Mouse (Mus musculus) embryonic stem cell, embryonic (primary cell): ENCODE measurements around the gene Naaladl1.

Experiments used
- CTCF ChIA-PET, 4 experiments: fragments of 300-600 bp in 2 of 4; fragments of 350-600 bp in 2 of 4; sonication (Branson Sonifier 250); formaldehyde crosslinking; loops; one replicate each; lab custom pipeline; 2022; ENCODE audit warnings: inconsistent platforms in 2 of 4; lab: Charles Lee
- POLR2A ChIA-PET, 4 experiments: fragments of 300-600 bp in 2 of 4; fragments of 350-600 bp in 2 of 4; sonication (Branson Sonifier 250); formaldehyde crosslinking; loops; one replicate each; lab custom pipeline; 2022; ENCODE audit warnings: antibody characterized with exemption in 4 of 4, inconsistent platforms in 1 of 4; lab: Charles Lee

The Naaladl1 gene

DNA sequence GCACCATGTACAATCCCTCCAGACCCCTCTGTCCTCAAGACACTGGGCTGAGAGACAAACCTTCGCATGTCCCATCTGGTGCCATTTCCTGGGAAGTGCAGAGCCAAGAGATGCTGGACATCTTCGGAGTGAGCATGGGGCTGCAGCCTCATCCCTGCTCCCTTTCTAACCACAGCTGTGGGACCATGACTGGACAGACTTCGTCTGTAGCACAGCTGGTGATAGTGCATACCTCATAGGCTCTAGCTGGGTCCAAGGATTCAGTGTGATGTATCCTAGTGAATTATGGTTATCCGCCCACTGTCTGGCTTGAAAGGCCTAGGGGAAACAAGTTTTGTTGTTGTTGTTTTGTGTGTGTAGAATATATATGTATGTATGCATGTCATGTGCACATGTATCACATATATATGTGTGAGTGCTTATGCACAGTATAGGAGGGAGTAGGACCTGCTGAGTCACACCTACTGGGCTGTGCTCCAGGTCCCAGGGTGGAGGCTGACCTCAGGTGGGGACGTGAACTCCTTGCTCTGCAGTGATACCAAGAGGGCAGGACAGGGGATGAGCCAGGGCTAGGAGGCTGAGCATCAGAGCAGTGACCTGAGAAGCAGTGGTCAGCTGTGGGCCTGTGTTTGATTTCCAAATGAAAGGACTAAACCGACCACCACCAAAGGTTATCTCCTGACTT lies 3.3 kb upstream of the Naaladl1 start:
- POLR2A ChIA-PET, result interaction anchor here in 3 of 4 experiments (0.7 to 11.0 kb wide), 10 partner anchors 10 to 46 kb away, joined by 3 to 137 read pairs (median 6); partner anchors contain the start of genes AC131692.1 (in 1 of the 3), Cdca5 (in 1 of the 3), Snx15 (in 1 of the 3) and Tm7sf2 (in 1 of the 3)
- CTCF ChIA-PET, result interaction anchor here in 1 of 4 experiments (2.4 kb wide), 1 partner anchor 315 kb away, joined by 7 read pairs; no protein-coding TSS in a partner anchor

DNA sequence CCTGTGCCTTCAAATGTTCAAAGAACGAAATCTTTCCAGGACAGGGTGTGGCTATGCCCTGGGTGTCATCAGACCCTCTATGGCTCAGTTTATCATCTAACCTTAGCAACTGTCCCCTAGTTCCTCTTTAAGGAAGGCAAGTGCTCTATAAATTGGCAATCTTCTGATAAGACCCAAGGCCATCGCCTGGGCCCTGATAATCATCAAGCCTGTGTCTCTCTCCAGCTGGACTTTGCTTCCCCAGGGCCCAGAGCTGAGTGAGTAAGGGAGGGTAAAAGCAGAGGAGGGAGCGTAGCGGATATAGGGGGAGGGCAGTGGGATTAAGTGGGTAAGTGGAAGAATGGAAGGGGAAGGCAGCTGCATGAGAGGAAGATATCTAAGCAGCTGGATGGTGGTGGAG lies 1.1 kb upstream of the Naaladl1 start:
- POLR2A ChIA-PET, result interaction anchor here in 3 of 4 experiments (0.6 to 11.0 kb wide), 7 partner anchors 13 to 147 kb away, joined by 3 to 137 read pairs (median 4); partner anchors contain the start of genes Sac3d1 (in 2 of the 3), AC131692.1 (in 1 of the 3), Arl2 (in 1 of the 3) and Cdca5 (in 1 of the 3)

DNA sequence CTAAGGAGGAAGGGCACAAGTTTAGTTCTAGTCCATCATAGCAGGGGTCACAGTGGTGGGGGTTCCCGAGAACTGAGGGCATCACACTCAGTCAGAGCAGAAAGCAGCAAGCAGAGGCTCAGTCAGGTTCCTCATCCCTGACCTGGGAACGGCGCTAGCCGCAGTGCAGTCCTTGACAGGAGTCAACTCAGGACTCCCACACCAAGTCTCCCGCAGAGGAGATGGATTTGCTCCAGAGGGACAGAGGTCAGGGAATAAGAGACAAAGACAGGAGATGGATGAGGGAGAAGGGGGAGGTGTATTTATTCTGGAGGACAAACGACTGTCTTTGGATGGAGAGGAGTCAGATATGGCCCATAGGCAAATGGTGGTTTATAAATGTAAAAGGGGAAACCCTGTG lies 7.5 kb downstream of the Naaladl1 start:
- POLR2A ChIA-PET, result interaction anchor here in 1 of 4 experiments (2.2 kb wide), 1 partner anchor 24 kb away, joined by 12 read pairs; no protein-coding TSS in a partner anchor

More for the DNA sequence above, 1.1 kb upstream of the Naaladl1 start:
- CTCF ChIA-PET, result no interaction called here

DNA sequence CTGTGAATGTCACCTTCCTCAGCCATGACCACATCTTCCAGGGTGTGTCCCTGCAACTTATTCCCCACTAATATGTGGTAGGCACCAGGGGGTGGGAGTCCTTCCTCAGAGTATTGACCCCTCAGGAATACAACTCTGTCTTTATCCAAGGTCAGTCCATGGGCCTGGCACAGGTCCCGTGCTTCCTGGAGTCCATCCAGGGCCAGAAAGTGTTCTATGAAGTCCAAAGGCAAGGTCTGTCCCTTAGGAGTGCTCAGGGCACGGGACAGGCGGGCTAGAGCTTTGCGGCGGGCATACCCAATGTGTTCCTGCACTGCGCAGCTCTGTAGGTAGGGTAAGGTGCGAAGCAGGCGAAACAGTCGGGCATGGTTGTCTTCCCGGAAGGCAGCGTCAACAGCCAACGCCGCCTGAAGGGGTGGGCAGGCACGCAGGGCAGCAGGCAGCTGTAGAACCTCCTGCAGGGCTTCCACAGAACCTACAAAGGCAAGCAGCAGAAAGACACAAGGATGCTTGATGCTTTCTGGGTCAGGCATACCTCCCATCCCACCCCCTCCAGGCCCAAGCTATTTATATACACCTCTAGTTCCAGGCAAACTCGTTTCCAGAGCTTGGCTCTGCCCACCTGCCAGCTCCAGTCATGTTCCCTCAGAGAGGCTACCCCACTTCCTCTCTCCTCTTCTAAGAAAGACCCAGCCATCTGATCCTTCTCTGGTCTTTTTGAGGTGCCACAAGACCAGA lies 10.7 kb downstream of the Naaladl1 start:
- ChIA-PET POLR2A (interaction anchor here (0.6 to 11.3 kb wide), 17 partner anchors 11 to 277 kb away, joined by 3 to 135 read pairs (median 4); partner anchors contain the start of genes Cdca5 (in 4 of the 4), Zfpl1 (in 4 of the 4), Snx15 (in 2 of the 4) and Arl2 (in 1 of the 4)), CTCF (interaction anchor here in 1 of 4 experiments (0.6 to 1.5 kb wide), 3 partner anchors 25 to 211 kb away, joined by 3 read pairs; partner anchors contain the start of gene Tmem262)

More for the DNA sequence above, 7.5 kb downstream of the Naaladl1 start:
- CTCF ChIA-PET, result no interaction called here

DNA sequence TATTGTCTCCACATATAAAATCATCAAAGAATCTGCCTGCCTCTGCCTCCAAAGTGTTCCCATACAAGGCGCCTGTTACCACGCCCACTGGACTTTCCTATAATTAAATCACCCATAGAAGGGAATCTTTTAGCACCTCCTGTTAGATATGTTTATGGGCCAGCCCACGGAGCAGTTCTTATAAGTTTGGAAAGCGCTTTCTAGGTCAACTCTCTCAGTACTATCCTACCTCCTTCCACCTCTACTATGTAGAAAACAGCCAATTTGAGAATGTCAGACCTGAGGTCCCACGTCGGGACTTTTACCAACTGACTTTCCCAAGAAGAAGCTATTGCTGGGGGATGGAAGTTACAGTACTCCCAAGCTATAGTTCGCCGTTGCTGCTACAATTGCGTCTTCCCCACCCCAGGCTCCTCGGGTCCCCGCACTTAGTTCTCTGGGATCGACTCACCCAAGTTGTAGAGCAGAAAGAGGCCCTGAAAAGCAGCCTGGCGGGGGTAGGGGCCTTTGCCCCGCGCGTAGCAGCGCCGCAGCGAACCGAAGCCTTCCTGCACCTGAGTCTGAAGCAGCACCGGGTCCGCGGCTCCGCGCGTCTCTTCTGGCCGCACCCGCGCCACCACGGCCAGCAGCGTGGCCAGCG lies 11.9 kb downstream of the Naaladl1 start:
- ChIA-PET POLR2A (interaction anchor here in 3 of 4 experiments (0.6 to 11.3 kb wide), 44 partner anchors 9 to 339 kb away, joined by 3 to 135 read pairs (median 5); partner anchors contain the start of genes Snx15 (in 3 of the 3), Cdca5 (in 2 of the 3), Men1 (in 2 of the 3) and Tm7sf2 (in 2 of the 3)), CTCF (interaction anchor here in 3 of 4 experiments (0.6 to 1.8 kb wide), 4 partner anchors 10 to 119 kb away, joined by 3 to 8 read pairs (median 6); partner anchors contain the start of genes Cdca5 (in 1 of the 3), Ppp2r5b (in 1 of the 3), Snx15 (in 1 of the 3) and Zfpl1 (in 1 of the 3))

DNA sequence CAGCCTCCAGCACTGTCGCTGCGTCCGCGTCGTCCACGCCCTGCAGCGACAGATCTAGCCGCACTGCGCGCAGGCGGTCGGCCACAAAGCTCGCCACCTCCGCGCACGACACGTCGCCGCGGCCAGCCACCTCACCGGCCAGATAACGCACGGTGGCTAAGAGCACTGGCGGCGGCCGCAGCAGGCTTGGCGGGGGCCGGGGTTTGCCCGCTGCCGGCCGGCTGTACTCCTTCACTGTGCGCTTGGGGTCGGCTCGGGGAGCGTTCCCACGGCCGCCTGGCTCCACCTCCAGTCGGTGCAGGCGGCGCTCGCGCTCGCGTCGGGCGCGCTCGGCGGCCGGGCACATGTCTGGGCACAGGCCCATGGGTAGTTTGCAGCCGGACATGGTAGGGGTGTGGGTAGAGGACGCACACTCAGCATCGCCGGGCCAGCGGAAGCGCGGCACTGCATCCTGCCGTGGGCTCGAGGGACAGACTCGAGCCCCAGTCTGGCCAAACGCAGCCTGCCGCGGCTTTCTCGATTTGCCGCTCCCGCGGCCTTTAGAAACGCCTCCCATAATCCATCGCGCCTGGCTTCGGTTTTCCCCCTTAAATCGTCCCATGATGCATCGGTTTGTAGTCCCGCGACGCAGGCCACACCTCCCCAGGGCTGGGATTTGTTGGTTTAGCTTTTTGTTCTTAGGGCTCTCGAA lies 12.5 kb downstream of the Naaladl1 start, which contains the start of gene Sac3d1:
TSS of gene Sac3d1 (minus strand) at position 665 of the 691 bp plus-strand sequence.
- ChIA-PET POLR2A (interaction anchor here (0.6 to 11.3 kb wide), 112 partner anchors 9 to 1514 kb away, joined by 3 to 135 read pairs (median 4); partner anchors contain the start of genes Arl2 (in 3 of the 4), Cdca5 (in 3 of the 4), Snx15 (in 3 of the 4) and Tm7sf2 (in 3 of the 4)), CTCF (interaction anchor here in 3 of 4 experiments (0.5 to 1.8 kb wide), 16 partner anchors 9 to 331 kb away, joined by 3 to 8 read pairs (median 4); partner anchors contain the start of genes Snx15 (in 2 of the 3), Arl2 (in 1 of the 3), Atg2a (in 1 of the 3) and Capn1 (in 1 of the 3))

DNA sequence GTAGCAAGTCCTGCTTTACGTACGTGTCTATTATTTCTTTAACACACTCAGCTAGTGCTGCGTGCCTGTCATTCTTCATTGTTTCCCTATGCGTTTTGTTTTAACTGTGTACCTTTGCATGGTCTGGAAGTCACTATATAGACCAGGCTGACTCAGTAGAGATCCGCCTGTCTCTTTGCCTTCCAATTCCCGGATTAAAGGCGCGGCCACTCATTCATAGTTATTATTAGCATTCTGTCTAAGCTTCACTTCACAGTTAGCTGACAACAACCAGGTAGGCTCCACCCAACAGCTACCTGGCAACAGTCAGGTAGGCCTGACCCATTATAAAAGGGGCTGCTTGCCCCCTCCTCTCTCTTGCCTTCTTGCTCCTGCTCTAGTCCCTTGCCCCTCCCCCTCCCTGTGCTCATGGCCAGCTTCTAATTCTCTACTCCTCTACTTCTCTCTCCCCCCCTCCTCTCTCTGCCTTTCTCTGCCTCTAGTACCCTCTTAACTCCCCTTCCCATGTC lies 13.1 kb downstream of the Naaladl1 start:
- ChIA-PET POLR2A (interaction anchor here (0.6 to 11.3 kb wide), 108 partner anchors 9 to 1806 kb away, joined by 3 to 135 read pairs (median 4); partner anchors contain the start of genes Arl2 (in 3 of the 4), Cdca5 (in 3 of the 4), Snx15 (in 3 of the 4) and Tm7sf2 (in 3 of the 4)), CTCF (interaction anchor here in 3 of 4 experiments (0.5 to 1.8 kb wide), 15 partner anchors 9 to 332 kb away, joined by 3 to 8 read pairs (median 4); partner anchors contain the start of genes Snx15 (in 2 of the 3), Arl2 (in 1 of the 3), Atg2a (in 1 of the 3) and Capn1 (in 1 of the 3))

DNA sequence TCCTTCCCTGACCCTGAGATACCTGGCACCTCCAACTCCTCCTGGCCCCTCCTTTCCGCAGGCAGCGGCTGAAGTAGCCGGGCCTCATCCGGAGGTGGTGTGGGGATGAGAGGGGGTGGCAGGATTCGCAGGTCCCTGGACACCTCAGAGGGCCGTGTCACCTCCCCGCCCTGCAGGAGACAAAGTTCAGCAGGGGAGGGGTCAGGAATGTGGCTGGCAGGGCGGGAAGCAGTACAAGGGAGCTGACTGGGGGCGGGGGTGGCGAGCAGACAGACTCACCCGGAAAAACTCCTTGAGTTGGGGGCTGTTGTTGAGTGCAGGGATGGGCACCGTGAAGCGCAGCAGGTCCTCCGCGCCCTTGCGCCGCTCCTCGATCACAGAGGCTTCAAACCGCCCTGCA lies 16.2 kb downstream of the Naaladl1 start:
- ChIA-PET CTCF (interaction anchor here in 3 of 4 experiments (0.6 to 3.1 kb wide), 6 partner anchors 18 to 104 kb away, joined by 3 to 8 read pairs (median 3); partner anchors contain the start of gene Tm7sf2 (in 1 of the 3)), POLR2A (interaction anchor here in 3 of 4 experiments (0.6 to 11.3 kb wide), 31 partner anchors 17 to 1606 kb away, joined by 3 to 135 read pairs (median 4); partner anchors contain the start of genes Capn1 (in 2 of the 3), Cdca5 (in 2 of the 3), Mrpl49 (in 2 of the 3) and Tm7sf2 (in 2 of the 3))

DNA sequence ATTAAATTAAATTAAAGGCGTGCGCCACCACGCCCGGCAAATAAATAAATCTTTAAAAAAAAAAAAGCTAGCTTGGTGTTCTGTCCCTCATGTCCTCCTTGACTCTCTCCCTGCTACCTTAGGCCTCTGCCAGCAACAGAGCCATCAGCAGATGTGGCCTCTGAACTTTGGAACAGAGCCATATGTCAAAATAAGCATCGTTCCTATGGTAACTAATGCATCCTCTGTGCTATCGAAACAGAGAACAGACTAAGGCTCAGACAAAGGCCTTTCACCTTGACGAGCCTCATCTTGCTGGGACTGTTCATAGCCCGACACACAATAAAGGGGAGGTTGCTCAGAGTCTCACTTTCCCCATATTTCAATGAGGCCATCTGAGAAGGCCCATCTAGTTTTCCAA lies 17.7 kb downstream of the Naaladl1 start:
- ChIA-PET CTCF (interaction anchor here in 2 of 4 experiments (0.5 to 1.3 kb wide), 4 partner anchors 105 to 336 kb away, joined by 3 to 6 read pairs (median 4); partner anchors contain the start of gene Pola2 (in 2 of the 2)), POLR2A (interaction anchor here in 2 of 4 experiments (0.6 to 11.3 kb wide), 13 partner anchors 13 to 336 kb away, joined by 3 to 135 read pairs (median 4); partner anchors contain the start of genes Cdca5 (in 2 of the 2), Tm7sf2 (in 2 of the 2), Zfpl1 (in 2 of the 2) and Arl2 (in 1 of the 2))

DNA sequence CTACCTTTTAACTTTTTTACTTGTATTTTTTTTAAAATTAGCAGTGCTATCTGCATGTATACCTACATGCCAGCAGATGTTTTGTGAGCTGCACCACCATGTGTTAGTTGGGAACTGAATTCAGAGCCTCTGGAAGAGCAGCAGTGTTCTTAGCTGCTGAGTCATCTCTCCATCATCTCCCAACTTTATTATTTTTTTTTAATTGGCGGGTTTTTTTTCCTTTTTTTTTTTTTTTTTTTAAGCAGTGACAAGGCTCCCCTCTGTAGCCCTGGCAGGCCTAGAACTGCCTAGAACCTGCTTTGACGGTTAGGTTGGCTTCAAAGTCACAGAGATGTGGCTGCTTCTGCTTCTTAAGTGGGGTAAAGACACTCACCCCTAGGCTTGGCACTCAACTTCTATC lies 19.3 kb downstream of the Naaladl1 start:
- POLR2A ChIA-PET, result interaction anchor here (0.5 to 11.3 kb wide), 12 partner anchors 28 to 725 kb away, joined by 3 to 135 read pairs (median 3); partner anchors contain the start of genes Cdca5 (in 2 of the 4) and Zfpl1 (in 2 of the 4)
- CTCF ChIA-PET, result interaction anchor here in 2 of 4 experiments (0.6 to 1.4 kb wide), 5 partner anchors 33 to 338 kb away, joined by 3 to 5 read pairs (median 4); no protein-coding TSS in a partner anchor

DNA sequence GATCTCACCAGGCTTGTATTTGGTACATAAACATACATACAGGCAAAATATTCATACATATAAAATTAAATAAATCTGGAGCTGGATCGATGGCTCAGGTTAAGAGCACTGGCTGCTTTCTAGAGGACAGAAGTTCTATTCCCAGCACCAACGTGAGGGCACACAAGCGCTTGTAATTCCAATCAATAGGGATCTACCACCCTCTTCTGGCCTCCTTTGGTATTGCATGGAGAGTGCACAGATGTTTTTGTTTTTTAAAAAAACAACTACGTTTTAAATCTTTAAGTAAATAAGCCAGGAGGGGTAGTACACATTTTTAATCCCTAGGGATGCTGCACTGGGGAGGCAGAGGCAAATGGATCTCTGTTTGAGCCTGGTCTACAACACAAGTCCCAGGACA lies 20.7 kb downstream of the Naaladl1 start:
- POLR2A ChIA-PET, result interaction anchor here in 2 of 4 experiments (1.7 to 3.0 kb wide), 7 partner anchors 41 to 338 kb away, joined by 6 to 23 read pairs (median 14); partner anchors contain the start of genes Capn1 (in 1 of the 2), Cdca5 (in 1 of the 2) and Zfpl1 (in 1 of the 2)
- CTCF ChIA-PET, result interaction anchor here in 2 of 4 experiments (1.4 to 2.6 kb wide), 2 partner anchors 34 to 108 kb away, joined by 3 to 9 read pairs; no protein-coding TSS in a partner anchor

DNA sequence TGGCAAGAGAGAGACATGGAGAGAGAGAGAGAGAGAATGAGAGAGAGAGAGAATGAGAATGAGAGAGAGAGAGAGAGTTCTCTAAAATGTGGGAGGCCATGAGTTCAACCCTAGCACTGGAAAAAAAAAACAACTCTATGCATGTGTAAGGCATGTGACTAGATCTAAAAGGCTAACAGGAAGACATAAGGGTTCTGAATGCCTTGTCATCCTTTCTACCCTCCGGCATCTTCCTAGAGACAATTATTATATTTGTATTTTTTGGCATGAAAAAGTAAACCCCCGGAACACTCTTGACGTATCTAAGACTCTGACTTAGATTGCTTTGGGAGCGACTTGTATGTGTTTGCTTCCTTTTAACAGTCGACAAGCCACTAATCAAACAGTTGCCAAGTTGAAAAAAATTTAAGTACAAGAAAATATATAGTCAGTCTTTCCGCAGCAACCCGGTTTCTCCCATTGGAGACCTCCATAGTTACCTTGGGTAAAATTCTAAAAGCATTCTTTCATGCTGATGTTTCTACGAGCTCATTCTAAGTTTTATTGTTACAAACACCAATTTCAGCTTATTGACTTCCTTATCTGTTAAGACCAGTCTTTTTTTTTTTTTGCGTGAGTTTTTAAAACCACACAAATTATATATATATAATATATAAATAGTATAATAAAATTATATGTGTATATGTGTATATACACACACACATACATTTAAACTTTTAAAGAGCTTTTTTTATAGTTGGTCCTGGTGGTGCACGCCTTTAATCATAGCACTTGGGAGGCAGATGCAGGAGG lies 21.4 kb downstream of the Naaladl1 start:
- ChIA-PET CTCF (interaction anchor here (0.5 to 2.6 kb wide), 36 partner anchors 8 to 402 kb away, joined by 3 to 23 read pairs (median 4); partner anchors contain the start of genes Arl2 (in 3 of the 4), Batf2 (in 3 of the 4), Pola2 (in 2 of the 4) and Sac3d1 (in 2 of the 4)), POLR2A (interaction anchor here (0.5 to 3.0 kb wide), 111 partner anchors 8 to 664 kb away, joined by 3 to 44 read pairs (median 5); partner anchors contain the start of genes Cdca5 (in 4 of the 4), Zfpl1 (in 4 of the 4), Arl2 (in 3 of the 4) and Pola2 (in 3 of the 4))

DNA sequence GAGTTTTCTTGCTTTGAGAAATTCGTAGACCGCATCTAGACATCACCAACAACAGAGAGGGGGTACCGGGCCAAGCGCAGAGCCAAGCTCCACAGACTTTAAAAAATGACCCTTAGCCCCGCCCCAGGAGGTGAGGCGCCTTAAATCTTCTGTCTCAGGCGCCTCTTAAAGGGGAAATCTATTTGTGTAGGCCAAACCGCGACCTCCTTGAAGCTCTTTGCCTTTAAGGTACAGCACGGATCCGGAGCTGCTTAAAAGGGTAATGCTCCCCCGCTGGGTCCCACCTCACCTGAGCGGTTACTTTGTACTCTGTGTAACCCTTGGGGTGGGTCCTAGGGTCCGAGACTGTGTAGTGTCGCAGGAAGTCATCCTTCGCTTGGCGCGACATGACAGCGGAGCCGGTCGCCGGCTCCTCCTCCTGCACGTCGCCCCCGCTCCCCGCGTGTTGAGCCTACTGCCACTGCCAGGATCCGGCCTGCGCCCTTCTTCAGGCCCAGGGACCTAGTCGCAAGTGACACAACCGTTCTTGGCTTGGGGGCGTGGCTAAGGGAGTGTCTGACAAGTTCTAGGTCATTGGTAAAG lies 22.3 kb downstream of the Naaladl1 start, which contains the start of gene Snx15:
TSS of gene Snx15 (minus strand) at position 545 of the 582 bp plus-strand sequence.
- ChIA-PET POLR2A (interaction anchor here (0.5 to 3.0 kb wide), 125 partner anchors 9 to 664 kb away, joined by 3 to 44 read pairs (median 5); partner anchors contain the start of genes Cdca5 (in 4 of the 4), Zfpl1 (in 4 of the 4), Arl2 (in 3 of the 4) and Pola2 (in 3 of the 4)), CTCF (interaction anchor here (0.5 to 2.6 kb wide), 40 partner anchors 9 to 687 kb away, joined by 3 to 23 read pairs (median 4); partner anchors contain the start of genes Arl2 (in 3 of the 4), Batf2 (in 3 of the 4), Cdc42ep2 (in 2 of the 4) and Pola2 (in 2 of the 4))
